Mouse (Mus musculus): ENCODE results near the gene Psg22.
"Not testable (repeated sequence)": the region's sequence is repeated elsewhere in the genome, so short reads cannot be mapped to it uniquely, and the experiment has no call there.

- not testable (repeated sequence) for TF ChIP-seq MEF2A, ZKSCAN1 (IDR thresholded peaks at IDR 0.05; ENCODE audit: borderline replicate concordance, low read depth, low read length)
Observed at GRCm38 (mm10) chr7:18760152-18760551, 42.3 kb downstream of the Psg22 start.
